Mouse (Mus musculus) lung, adult 10 weeks (tissue): ENCODE results near the gene Anks6. TPM values are rescaled to one million over a fixed set of nuclear protein-coding genes. Genes with fewer than 3 reads are reported as not detected.

ENCODE experiments used
- polyA plus RNA-seq: library from polyadenylated mRNA; stranded (reverse); fragments of 350-450 nt; fragmentation: Illumina TruSeq; extraction: RNeasy Lipid Tissue Mini Kit (QIAGEN cat#74804); gene quantifications from one replicate; pipeline ENCODE4 v1.2.3, GENCODE M21; 2014; ENCODE audit warnings: low read depth, low replicate concordance; ENCODE audit not compliant: insufficient read depth

Gene Anks6
- 1.5 TPM for polyA plus RNA-seq

DNA sequence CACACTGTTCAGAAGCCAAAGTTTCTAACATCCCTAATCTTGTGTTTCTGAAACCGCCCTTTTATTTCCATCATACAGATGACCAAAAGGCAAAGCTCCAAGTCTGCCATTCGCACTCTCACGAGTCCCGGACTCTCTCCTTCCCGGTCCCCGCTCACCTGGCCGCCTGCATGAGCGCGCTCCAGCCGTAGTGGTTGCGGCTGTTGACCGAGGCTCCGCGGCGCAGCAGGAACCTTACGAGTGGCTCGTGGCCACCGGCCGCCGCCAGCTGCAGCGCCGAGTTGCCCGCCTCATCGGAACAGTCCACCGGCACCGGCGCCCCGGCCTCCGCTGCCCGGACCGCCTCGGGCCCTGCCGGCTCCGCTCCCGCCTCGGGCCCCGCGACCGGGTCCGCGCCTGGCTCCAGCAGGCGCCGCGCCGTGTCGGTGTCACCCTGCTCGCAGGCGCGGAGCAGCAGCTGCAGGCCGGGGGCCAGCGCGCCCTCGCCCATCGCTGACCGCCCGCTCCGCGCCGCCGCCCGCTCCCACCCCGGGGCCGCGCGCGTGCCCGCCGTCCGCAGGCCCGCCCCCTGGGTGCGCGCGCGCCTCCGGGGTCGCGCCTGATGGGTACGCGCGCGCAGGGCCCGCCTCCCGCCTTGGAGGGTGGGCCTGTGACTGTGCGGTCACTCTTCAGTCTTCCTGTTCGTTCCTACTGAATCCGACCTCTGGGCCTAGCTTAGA lies at the start of gene Anks6:
Anks6 (minus strand) TSS at position 637 of the 719 bp plus-strand sequence.

DNA sequence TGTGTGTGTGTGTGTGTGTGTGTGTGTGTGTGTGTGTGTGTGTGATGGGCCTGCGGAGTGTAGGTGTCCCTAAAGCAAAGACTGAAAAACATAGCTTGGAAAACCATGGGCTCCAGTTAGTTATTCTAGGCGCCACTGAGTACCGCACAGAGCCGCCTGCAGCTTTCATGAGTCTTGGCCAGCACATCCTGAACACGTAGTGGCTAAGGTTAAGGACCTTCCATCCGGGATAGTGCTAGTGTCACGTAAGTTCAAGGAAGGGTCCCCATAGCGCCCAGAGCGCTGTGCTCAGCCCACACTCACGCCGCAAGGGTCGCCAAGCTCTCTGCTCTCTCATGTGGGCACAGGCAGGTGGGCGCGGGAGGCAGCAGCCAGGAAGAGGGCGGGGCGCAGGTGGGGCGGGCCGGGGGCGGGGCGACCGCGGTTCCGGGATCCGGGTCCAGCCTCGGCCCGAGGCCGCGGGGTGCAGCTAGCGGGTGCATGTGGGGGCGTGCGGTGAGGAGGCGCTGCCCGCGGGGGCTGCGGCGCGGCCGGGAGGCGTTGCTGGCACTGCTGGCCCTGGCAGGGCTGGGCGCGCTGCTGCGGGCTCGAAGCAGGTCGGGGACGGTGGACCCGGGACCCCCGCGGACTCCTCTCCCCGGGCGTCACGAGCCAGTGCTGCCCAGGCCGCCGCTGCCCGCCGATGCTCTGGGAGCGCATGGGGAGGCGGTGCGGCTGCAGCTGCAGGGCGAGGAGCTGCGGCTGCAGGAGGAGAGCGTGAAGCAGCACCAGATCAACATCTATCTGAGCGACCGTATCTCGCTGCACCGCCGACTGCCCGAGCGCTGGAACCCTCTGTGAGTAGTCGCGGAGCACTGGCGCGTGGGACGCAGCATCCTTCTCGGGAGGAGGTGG lies 34.5 kb upstream of the Anks6 start, which contains the start of gene Galnt12:
Galnt12 (plus strand) TSS at position 417 of the 894 bp plus-strand sequence.

DNA sequence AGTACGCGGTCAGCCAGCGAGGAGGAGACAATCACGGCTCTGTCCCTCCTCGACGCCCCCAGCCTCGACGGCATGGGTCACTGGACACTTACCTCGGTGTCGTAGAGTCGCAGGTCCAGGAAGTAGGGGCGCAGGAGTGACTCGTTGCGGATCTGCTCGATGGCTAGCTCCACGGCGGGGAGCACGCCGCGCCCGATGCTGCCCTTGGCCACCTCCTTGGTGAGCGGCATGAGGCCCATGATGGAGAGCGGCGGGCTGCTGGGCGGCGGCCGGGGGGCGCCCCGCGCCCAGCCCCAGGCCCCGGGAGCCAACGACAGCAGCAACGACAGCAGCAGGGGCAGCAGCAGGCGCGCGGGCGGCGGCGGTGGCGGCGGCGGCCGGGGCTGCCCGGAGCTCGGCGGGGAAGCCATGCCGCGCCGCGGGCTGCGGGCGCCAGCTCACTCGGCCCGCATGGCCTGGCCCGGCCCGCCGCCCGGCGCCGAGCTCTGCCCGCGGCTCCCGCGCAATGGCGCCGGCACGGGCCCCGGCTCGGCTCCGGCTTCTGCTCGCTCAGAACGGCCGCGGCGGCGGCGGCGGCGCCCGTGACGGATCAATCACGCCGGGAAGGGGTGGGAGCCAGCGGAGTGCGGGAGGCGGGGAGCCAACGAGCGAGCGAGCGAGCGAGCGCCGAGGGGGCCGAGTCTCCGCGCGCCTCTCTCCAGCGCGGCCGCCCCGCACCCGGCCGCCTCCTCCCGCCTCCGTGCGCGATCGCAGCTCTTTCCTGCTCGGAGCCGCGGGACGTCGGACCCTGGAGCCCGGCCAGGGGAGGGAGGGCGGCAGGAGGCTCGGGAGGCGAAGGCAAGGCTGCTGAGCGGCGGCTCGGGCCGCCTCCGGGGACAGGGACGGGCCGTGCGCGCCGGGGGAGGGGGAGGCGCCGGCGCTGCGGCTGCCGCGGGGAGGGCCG lies 65.9 kb downstream of the Anks6 start, which contains the start of gene Gabbr2:
Gabbr2 (minus strand) TSS at position 858 of the 943 bp plus-strand sequence.

Other genes starting within 250 kb of the Anks6 start
- gene Gabbr2, start 65.6 kb downstream of the Anks6 start, polyA plus RNA-seq = not detected
- gene Galnt12, start 34.5 kb upstream of the Anks6 start, polyA plus RNA-seq = 2.2 TPM
- 7.3 TPM for gene Col15a1, start 150.7 kb upstream of the Anks6 start, polyA plus RNA-seq